11 mouse cellular contexts compared by ENCODE assay signal in the genomic region with DNA sequence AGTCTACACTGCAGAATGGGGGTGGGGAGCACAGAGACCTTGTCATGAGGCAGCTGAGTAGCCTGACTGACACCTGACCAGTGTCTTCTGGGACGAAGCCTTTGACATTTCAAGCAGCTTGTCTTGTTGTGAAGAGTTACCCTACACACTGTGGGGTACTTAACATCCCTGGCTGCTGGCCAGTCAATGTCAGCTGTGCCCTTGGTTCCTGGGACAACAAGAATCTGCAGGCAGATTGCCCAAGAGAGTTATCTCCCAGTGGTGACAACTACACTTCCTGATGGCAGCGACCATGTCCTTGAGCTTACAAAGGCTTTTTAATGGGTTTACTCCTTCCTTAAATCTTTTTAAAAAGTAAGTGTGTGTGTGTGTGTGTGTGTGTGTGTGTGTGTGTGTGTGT.
A peak's percentile ranks its signal among the peaks of the same experiment; 100 is the strongest.
DNase-seq lines count a peak whose midpoint lies in the region; ATAC-seq and TF ChIP-seq lines count a peak whose summit lies in the region.
"Had no signal": no experiment of that assay in that cellular context is flagged by ENCODE, and none has a peak within 500 bp of the region (broad histone marks: within the 10 kb centered on the region; RNA-seq: fewer than 3 reads in every experiment).

No protein-coding gene starts in this region.

- no peak overlapping the region for H3K4me3 ChIP-seq in hindbrain, postnatal 0 days (ENCODE audit: low read length)
- H3K4me3 ChIP-seq in hindbrain, embryonic 11.5 days (ENCODE audit: low read depth, low read length), result no peak overlapping the region
- H3K4me3 ChIP-seq in heart, embryonic 15.5 days, result no peak overlapping the region

- DNase-seq in hindbrain, postnatal 0 days (ENCODE audit: low spot score), result peak; percentile 67
- DNase-seq in hindbrain, embryonic 11.5 days (ENCODE audit: low spot score), result no peak
- peak; percentile 93 for DNase-seq in 416B (ENCODE audit: low read depth)
- peak; percentile 84 for DNase-seq in adrenal gland, adult 8-10 months
- no peak for DNase-seq in urinary bladder, adult 2 months (ENCODE audit: low spot score)
- no peak for DNase-seq in layer of hippocampus, adult 9-10 months (ENCODE audit: low spot score)
- no peak for DNase-seq in thymus, postnatal 36 days
- DNase-seq: right cerebral cortex, postnatal 25 days; thymus, postnatal 14 days had no signal

- no peak overlapping the region for H3K4me2 ChIP-seq in hindbrain, postnatal 0 days (ENCODE audit: low read depth, low read length)
- no peak overlapping the region for H3K4me2 ChIP-seq in hindbrain, embryonic 11.5 days (replicated peaks; ENCODE audit: low read depth, low read length)
- no peak overlapping the region for H3K4me2 ChIP-seq in heart, embryonic 15.5 days

- WGBS in hindbrain, postnatal 0 days, result 33% methylated on average over 2 of the region's 2 CpGs
- WGBS in hindbrain, embryonic 11.5 days, result 78% methylated on average over 2 of the region's 2 CpGs
- WGBS in heart, embryonic 15.5 days, result 25% methylated on average over 2 of the region's 2 CpGs

- H3K9ac ChIP-seq in hindbrain, postnatal 0 days (replicated peaks; ENCODE audit: low read length), result no peak overlapping the region
- H3K9ac ChIP-seq in hindbrain, embryonic 11.5 days (ENCODE audit: low read depth, low read length), result no peak overlapping the region
- no peak overlapping the region for H3K9ac ChIP-seq in heart, embryonic 15.5 days

- no peaks in the 10 kb centered on the region for H3K27me3 ChIP-seq in hindbrain, postnatal 0 days (ENCODE audit: insufficient read depth, low read length)
- no peaks in the 10 kb centered on the region for H3K27me3 ChIP-seq in hindbrain, embryonic 11.5 days (ENCODE audit: control insufficient read depth, insufficient read depth, low read length)
- no peaks in the 10 kb centered on the region for H3K27me3 ChIP-seq in heart, embryonic 15.5 days

- no peaks in the 10 kb centered on the region for H3K9me3 ChIP-seq in hindbrain, postnatal 0 days (ENCODE audit: low read length)
- H3K9me3 ChIP-seq in hindbrain, embryonic 11.5 days (ENCODE audit: control insufficient read depth, low read length), result no peaks in the 10 kb centered on the region
- H3K9me3 ChIP-seq in heart, embryonic 15.5 days (replicated peaks), result no peaks in the 10 kb centered on the region

- no peak overlapping the region for H3K27ac ChIP-seq in hindbrain, postnatal 0 days
- no peak overlapping the region for H3K27ac ChIP-seq in hindbrain, embryonic 11.5 days (ENCODE audit: low read depth, low read length)
- peak overlapping the region; percentile 58 for H3K27ac ChIP-seq in heart, embryonic 15.5 days

- H3K36me3 ChIP-seq in hindbrain, postnatal 0 days (ENCODE audit: insufficient read depth, low read length), result no peaks in the 10 kb centered on the region
- no peaks in the 10 kb centered on the region for H3K36me3 ChIP-seq in hindbrain, embryonic 11.5 days (ENCODE audit: control insufficient read depth, insufficient read depth, low read length)
- H3K36me3 ChIP-seq in heart, embryonic 15.5 days, result no peaks in the 10 kb centered on the region

- no peak for TF ChIP-seq CTCF in hindbrain, postnatal 0 days (IDR thresholded peaks at IDR 0.05; ENCODE audit: low read depth)

- no peaks in the 10 kb centered on the region; the same call in 1 of the 2 replicates for H3K4me1 ChIP-seq in hindbrain, postnatal 0 days (ENCODE audit: insufficient read depth, low read length)
- H3K4me1 ChIP-seq in hindbrain, embryonic 11.5 days (replicated peaks; ENCODE audit: control insufficient read depth, insufficient read depth, low read length), result no peaks in the 10 kb centered on the region; the same call in 1 of the 2 replicates
- H3K4me1 ChIP-seq in heart, embryonic 15.5 days (replicated peaks), result peaks cover 42% of the 10 kb centered on the region

- no peak for ATAC-seq in hindbrain, postnatal 0 days
- no peak for ATAC-seq in hindbrain, embryonic 11.5 days (ENCODE audit: low FRiP score)
- ATAC-seq in heart, embryonic 15.5 days (replicated peaks; ENCODE audit: insufficient number of reproducible peaks, insufficient read depth, low FRiP score, low read depth), result peak; percentile 80
- ATAC-seq: hindbrain, embryonic 16.5 days had no signal

Comparison
In these comparisons a context has a peak if more than half of its experiments do, and no peak if none do; other contexts are left out.
1. DNase-seq: peak in hindbrain, postnatal 0 days (single experiment), 416B (single experiment) and adrenal gland, adult 8-10 months (single experiment); none in hindbrain, embryonic 11.5 days (single experiment), urinary bladder, adult 2 months (single experiment), layer of hippocampus, adult 9-10 months (single experiment) and thymus, postnatal 36 days (0 of 2).